Mouse (Mus musculus) lung, postnatal 0 days (tissue): Measurements from ENCODE around the gene Ilf3.

Source experiments
- CTCF ChIP-seq: IDR thresholded peaks from 2 replicates; pipeline ENCODE4 v1.5.1; 2016; ENCODE audit warnings: antibody characterized with exemption, mild to moderate bottlenecking
- EP300 ChIP-seq: IDR thresholded peaks from 2 replicates; pipeline ENCODE4 v1.6.1; 2016; ENCODE audit warnings: antibody characterized with exemption, mild to moderate bottlenecking, control low read depth

DNA sequence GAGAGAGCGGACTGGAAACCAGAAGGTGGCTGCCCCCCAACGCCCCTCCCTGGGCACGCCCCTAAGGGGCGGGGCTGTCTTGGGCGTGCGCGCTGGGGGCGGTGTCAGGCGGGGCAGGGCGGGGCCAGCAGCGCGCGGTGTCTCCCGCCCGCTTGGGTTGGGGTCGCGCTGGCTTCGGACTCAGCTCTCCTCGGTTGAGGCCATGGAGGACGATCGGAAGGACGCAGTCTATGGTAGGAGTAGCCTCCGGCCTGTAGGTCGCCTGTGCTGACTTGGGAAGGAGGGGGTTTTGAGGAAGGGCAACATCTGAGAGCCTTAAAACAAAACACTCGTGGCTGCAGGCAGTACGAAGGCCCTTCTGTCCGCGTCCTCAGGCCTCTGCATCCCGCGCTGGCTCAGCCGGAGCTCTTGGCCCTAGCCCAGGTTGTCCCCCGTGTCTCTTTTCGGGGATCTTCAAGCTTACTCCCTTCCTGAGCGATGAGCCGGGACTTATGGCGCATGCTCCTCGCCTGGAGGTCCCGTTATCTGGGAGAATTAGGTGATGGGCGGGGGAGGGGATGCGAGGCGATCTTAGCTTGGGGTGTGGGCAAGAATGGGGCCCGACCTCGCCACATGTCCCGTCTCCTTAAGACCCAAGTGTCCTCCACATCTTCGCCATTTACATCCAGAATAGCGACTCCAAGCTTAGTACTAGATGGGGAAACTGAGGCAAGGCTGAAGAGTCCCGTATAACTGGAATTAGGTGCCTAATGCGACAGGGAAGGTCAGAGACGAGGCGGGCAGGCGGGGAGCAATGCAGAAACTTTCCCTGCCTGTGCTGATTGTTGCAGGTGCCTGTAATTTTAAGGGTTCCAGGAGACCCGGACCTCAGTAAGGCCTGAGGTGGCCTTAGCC lies 46.8 kb upstream of the Ilf3 start, which contains the start of gene Slc44a2:
- TF ChIP-seq CTCF (peak; percentile 36), EP300 (no peak)
